Mouse (Mus musculus) hindbrain, embryonic 14.5 days (tissue): ENCODE measurements around the gene Zc3hc1. TPM values are rescaled to one million over a fixed set of nuclear protein-coding genes. Genes with fewer than 3 reads are reported as not detected.
A peak's percentile ranks its signal among the peaks of the same experiment; 100 is the strongest.

ENCODE experiments used
- ATAC-seq: fragments of 200-750 bp; cut with Nextera tagmentation; 2 replicates; pipeline ENCODE4 v1.8.0; 2017; ENCODE audit warnings: moderate number of reproducible peaks, mild to moderate bottlenecking, moderate TSS enrichment, moderate library complexity; ENCODE audit not compliant: low FRiP score
- DNase-seq: peaks from one replicate; pipeline ENCODE4 v3.0.0-alpha.2; 2015; ENCODE audit warnings: low spot score
- H3K27ac ChIP-seq: fragments of 300-500 bp; sonication (generic); 2 replicates; pipeline ENCODE4 v1.5.1; 2014; ENCODE audit warnings: mild to moderate bottlenecking, moderate library complexity
- H3K27me3 ChIP-seq: fragments of 300-500 bp; sonication (generic); 2 replicates; pipeline ENCODE4 v1.6.1; 2014; ENCODE audit warnings: mild to moderate bottlenecking, low read length, mixed read lengths; ENCODE audit not compliant: control insufficient read depth, insufficient read depth
- H3K36me3 ChIP-seq: fragments of 300-500 bp; sonication (generic); replicated peaks from 2 replicates; pipeline ENCODE4 v1.6.1; 2014; ENCODE audit not compliant: control insufficient read depth, insufficient read depth
- H3K4me1 ChIP-seq: fragments of 300-500 bp; sonication (generic); replicated peaks from 2 replicates; pipeline ENCODE4 v1.6.1; 2014; ENCODE audit warnings: antibody characterized with exemption, low read length, mixed read lengths; ENCODE audit not compliant: control insufficient read depth, insufficient read depth
- H3K4me2 ChIP-seq: fragments of 300-500 bp; sonication (generic); replicated peaks from 2 replicates; pipeline ENCODE4 v1.6.1; 2014; ENCODE audit warnings: mild to moderate bottlenecking, moderate library complexity
- H3K4me3 ChIP-seq: fragments of 300-500 bp; sonication (generic); replicated peaks from 2 replicates; pipeline ENCODE4 v1.5.1; 2014; ENCODE audit warnings: mild to moderate bottlenecking, low read length
- H3K9ac ChIP-seq: fragments of 300-500 bp; sonication (generic); 2 replicates; pipeline ENCODE4 v1.6.1; 2014
- H3K9me3 ChIP-seq: fragments of 300-500 bp; sonication (generic); 2 replicates; pipeline ENCODE4 v1.6.1; 2016; ENCODE audit warnings: low read length; ENCODE audit not compliant: control insufficient read depth
- WGBS: fragments of 180-500 bp; shearing (Covaris S2); extraction: QIAGEN DNeasy Blood & Tissue Kit; methylation state at CpG from one replicate; pipeline ENCODE4 v1.1.7; 2014; 5-methylcytosine and 5-hydroxymethylcytosine counted together
- polyA plus RNA-seq: library from polyadenylated mRNA; unstranded; fragments of >200 nt; fragmentation: Nextera tagmentation; extraction: Ambion mirVana; gene quantifications from 2 replicates; pipeline ENCODE4 v1.2.1, GENCODE M21; 2014

Zc3hc1 gene
- polyA plus RNA-seq, 1 experiment from 2014 or later, result 62.5 TPM

- ATAC-seq (peak; percentile 78), DNase-seq (peak; percentile 89)
- Histone ChIP-seq H3K27me3 (no peaks in the 10 kb centered on the region), H3K9ac (no peak overlapping the region), H3K4me3 (no peak overlapping the region), H3K9me3 (no peaks in the 10 kb centered on the region), H3K4me1 (no peaks in the 10 kb centered on the region), H3K4me2 (no peak overlapping the region), H3K27ac (no peak overlapping the region), H3K36me3 (no peaks in the 10 kb centered on the region; the same call in 1 of the 2 replicates)
- 21% methylated on average over 9 of the region's 9 CpGs for WGBS
Observed at GRCm38 (mm10) chr6:30357561-30358177, 33.2 kb downstream of the Zc3hc1 start.

- H3K4me1 ChIP-seq, result no peaks in the 10 kb centered on the region
- 85% methylated on average over 12 of the region's 12 CpGs for WGBS
- H3K4me2 ChIP-seq, result no peak overlapping the region
- ATAC-seq (no peak), DNase-seq (no peak)
- no peak overlapping the region for H3K4me3 ChIP-seq
- no peaks in the 10 kb centered on the region for H3K27me3 ChIP-seq
- no peak overlapping the region for H3K27ac ChIP-seq
- H3K9ac ChIP-seq, result no peak overlapping the region
- no peaks in the 10 kb centered on the region for H3K36me3 ChIP-seq
- H3K9me3 ChIP-seq, result no peaks in the 10 kb centered on the region
Observed at GRCm38 (mm10) chr6:30356680-30357079, 34.1 kb downstream of the Zc3hc1 start.

- H3K4me3 ChIP-seq, result no peak overlapping the region
- H3K27ac ChIP-seq, result no peak overlapping the region
- no peaks in the 10 kb centered on the region for H3K36me3 ChIP-seq
- no peak for DNase-seq
- H3K4me2 ChIP-seq, result no peak overlapping the region
- 86% methylated on average over 5 of the region's 5 CpGs for WGBS
- H3K4me1 ChIP-seq, result no peaks in the 10 kb centered on the region
- H3K9ac ChIP-seq, result no peak overlapping the region
- no peak for ATAC-seq
- no peaks in the 10 kb centered on the region for H3K27me3 ChIP-seq
- H3K9me3 ChIP-seq, result no peaks in the 10 kb centered on the region
Observed at GRCm38 (mm10) chr6:30356161-30356560, 34.7 kb downstream of the Zc3hc1 start.

GRCm38 (mm10) chr6:30355701-30356100 lies 35.1 kb downstream of the Zc3hc1 start:
- no peak for ATAC-seq
- no peak for DNase-seq
- Histone ChIP-seq H3K9me3 (no peaks in the 10 kb centered on the region), H3K9ac (no peak overlapping the region), H3K27ac (no peak overlapping the region), H3K4me1 (no peaks in the 10 kb centered on the region), H3K4me2 (no peak overlapping the region), H3K36me3 (no peaks in the 10 kb centered on the region), H3K4me3 (no peak overlapping the region), H3K27me3 (no peaks in the 10 kb centered on the region)
- WGBS, result 85% methylated on average over 8 of the region's 8 CpGs

- 72% methylated on average over 5 of the region's 5 CpGs for WGBS
- H3K27me3 ChIP-seq, result no peaks in the 10 kb centered on the region
Observed at GRCm38 (mm10) chr6:30354760-30355159, 36.1 kb downstream of the Zc3hc1 start.

GRCm38 (mm10) chr6:30353661-30354060 lies 37.2 kb downstream of the Zc3hc1 start:
- Histone ChIP-seq H3K36me3 (no peaks in the 10 kb centered on the region), H3K27ac (no peak overlapping the region), H3K9me3 (no peaks in the 10 kb centered on the region), H3K4me3 (no peak overlapping the region), H3K4me1 (no peaks in the 10 kb centered on the region), H3K27me3 (no peaks in the 10 kb centered on the region), H3K4me2 (no peak overlapping the region), H3K9ac (no peak overlapping the region)
- 76% methylated on average over 8 of the region's 8 CpGs for WGBS
- no peak for DNase-seq
- ATAC-seq, result no peak

More at GRCm38 (mm10) chr6:30354760-30355159, 36.1 kb downstream of the Zc3hc1 start:
- no peaks in the 10 kb centered on the region for H3K9me3 ChIP-seq
- H3K4me3 ChIP-seq, result no peak overlapping the region
- no peak overlapping the region for H3K9ac ChIP-seq
- H3K4me2 ChIP-seq, result no peak overlapping the region
- no peaks in the 10 kb centered on the region for H3K4me1 ChIP-seq
- DNase-seq (no peak), ATAC-seq (no peak)
- H3K27ac ChIP-seq, result no peak overlapping the region
- H3K36me3 ChIP-seq, result no peaks in the 10 kb centered on the region

DNA sequence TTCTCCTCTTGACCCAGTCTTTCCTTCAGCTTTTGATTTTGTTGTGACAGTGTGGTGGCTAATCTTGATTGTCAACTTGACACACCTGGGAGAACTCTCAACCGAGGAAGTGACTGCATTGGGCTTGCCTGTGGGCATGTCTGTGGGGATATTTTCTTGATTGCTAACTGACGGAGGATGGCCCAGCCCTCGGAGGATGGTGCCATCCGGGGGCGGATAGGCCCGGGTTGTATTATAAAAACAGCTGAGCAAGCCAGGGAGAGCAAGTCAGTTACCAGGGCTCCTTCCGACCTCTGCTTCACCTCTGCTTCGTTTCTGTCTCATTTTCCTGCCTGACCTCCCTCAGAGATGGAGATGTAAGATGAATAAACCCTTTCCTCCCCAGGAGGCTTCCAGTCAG lies 38.1 kb downstream of the Zc3hc1 start:
- Histone ChIP-seq H3K27ac (no peak overlapping the region), H3K4me3 (no peak overlapping the region), H3K27me3 (no peaks in the 10 kb centered on the region), H3K36me3 (no peaks in the 10 kb centered on the region), H3K4me1 (no peaks in the 10 kb centered on the region), H3K9ac (no peak overlapping the region), H3K9me3 (no peaks in the 10 kb centered on the region), H3K4me2 (no peak overlapping the region)
- WGBS, result 50% methylated on average over 8 of the region's 8 CpGs
- ATAC-seq (no peak), DNase-seq (no peak)

DNA sequence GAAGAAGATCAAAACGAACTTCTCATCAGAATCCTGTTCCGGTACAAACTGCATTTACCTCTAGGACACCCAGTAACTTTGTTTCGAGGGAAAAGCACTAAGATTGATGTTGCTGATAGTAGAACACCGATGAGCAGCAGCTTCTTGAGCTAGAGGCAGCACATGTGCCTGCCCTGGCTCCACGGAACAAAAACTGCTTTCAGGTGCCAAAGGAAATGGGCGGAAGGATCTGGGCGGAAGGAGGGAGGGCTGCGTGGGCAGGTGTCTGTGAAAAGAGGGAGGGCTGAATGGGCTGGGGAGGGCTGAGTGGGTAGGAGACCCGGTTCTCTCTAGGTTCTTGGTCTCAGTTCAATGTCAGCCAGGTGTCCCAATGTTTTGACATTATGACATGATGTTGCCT lies 39.5 kb downstream of the Zc3hc1 start:
- ATAC-seq (no peak), DNase-seq (no peak)
- H3K27ac ChIP-seq, result no peak overlapping the region
- H3K4me1 ChIP-seq, result no peaks in the 10 kb centered on the region
- no peak overlapping the region for H3K9ac ChIP-seq
- no peak overlapping the region for H3K4me3 ChIP-seq
- H3K4me2 ChIP-seq, result no peak overlapping the region
- WGBS, result 84% methylated on average over 9 of the region's 9 CpGs
- H3K9me3 ChIP-seq, result no peaks in the 10 kb centered on the region
- no peaks in the 10 kb centered on the region for H3K36me3 ChIP-seq
- no peaks in the 10 kb centered on the region for H3K27me3 ChIP-seq

- H3K4me1 ChIP-seq, result no peaks in the 10 kb centered on the region
- 85% methylated on average over 4 of the region's 4 CpGs for WGBS
Observed at GRCm38 (mm10) chr6:30347288-30347801, 43.5 kb downstream of the Zc3hc1 start.

DNA sequence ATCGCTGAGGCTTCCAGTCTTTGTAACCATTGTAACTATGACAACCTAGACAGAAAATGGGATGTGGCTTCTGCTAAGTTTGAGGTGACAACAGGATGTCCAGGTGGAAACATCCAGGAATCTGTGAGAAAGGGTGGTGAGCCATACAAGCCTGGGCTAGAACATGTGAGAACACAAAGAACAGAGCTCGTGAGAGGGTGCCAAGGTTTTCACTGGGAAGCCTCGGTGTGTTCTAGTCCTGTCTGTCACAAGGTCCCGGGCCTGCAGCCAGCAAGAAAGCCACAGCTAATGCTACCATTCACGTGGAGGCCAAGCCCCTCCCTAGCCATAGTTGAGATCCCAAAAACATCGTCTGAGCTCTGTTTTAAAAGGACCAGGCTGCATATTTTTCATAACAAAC lies 44.1 kb downstream of the Zc3hc1 start:
- Histone ChIP-seq H3K4me2 (no peak overlapping the region), H3K4me3 (no peak overlapping the region), H3K36me3 (no peaks in the 10 kb centered on the region), H3K27ac (no peak overlapping the region), H3K9ac (no peak overlapping the region), H3K9me3 (no peaks in the 10 kb centered on the region), H3K27me3 (no peaks in the 10 kb centered on the region), H3K4me1 (no peaks in the 10 kb centered on the region)
- ATAC-seq (no peak), DNase-seq (no peak)
- WGBS, result 66% methylated on average over 6 of the region's 6 CpGs

More at GRCm38 (mm10) chr6:30347288-30347801, 43.5 kb downstream of the Zc3hc1 start:
- Histone ChIP-seq H3K4me2 (no peak overlapping the region), H3K9ac (no peak overlapping the region), H3K4me3 (no peak overlapping the region), H3K36me3 (no peaks in the 10 kb centered on the region), H3K27me3 (no peaks in the 10 kb centered on the region), H3K9me3 (no peaks in the 10 kb centered on the region), H3K27ac (no peak overlapping the region)
- no peak for ATAC-seq
- DNase-seq, result no peak
